8 mouse cellular contexts compared by ENCODE assay signal in genomic region chr19:5740320-5741317, GRCm38 (mm10). TPM values are rescaled to one million over a fixed set of nuclear protein-coding genes. Genes with fewer than 3 reads are reported as not detected.
A peak's percentile ranks its signal among the peaks of the same experiment; 100 is the strongest.
DNase-seq lines count a peak whose midpoint lies in the region; ATAC-seq and TF ChIP-seq lines count a peak whose summit lies in the region.

Gene Ltbp3 (plus strand): TSS chr19:5740904.

- DNase-seq in urinary bladder, adult 2 months (ENCODE audit: low spot score): no peak
- no peak for DNase-seq in urinary bladder, adult 18-20 months (ENCODE audit: low spot score in 2 of 2)
- DNase-seq in fibroblast of lung, adult 2 months (ENCODE audit: low read depth): peak; percentile 81
- DNase-seq in heart, postnatal 10 days: peak; percentile 87 to 90
- DNase-seq in large intestine, adult 2 months (ENCODE audit: low read depth, low spot score): no peak
- peak; percentile 93 for DNase-seq in lung, postnatal 0 days (ENCODE audit: low spot score)
- DNase-seq in frontal cortex, postnatal 25 days (ENCODE audit: low spot score in 2 of 2): no peak

- peak within 1 kb of the TSS; percentile 96 for H3K4me2 ChIP-seq in lung, postnatal 0 days (replicated peaks; ENCODE audit: low read depth, low read length)
- peak within 1 kb of the TSS; percentile 96 for H3K4me2 ChIP-seq in stomach, embryonic 16.5 days (ENCODE audit: low read depth, low read length)

- H3K4me3 ChIP-seq in lung, postnatal 0 days (ENCODE audit: low read depth, low read length): peak within 1 kb of the TSS; percentile 72
- H3K4me3 ChIP-seq in stomach, embryonic 16.5 days (replicated peaks; ENCODE audit: low read length): peak within 1 kb of the TSS; percentile 73

- TF ChIP-seq CTCF in lung, postnatal 0 days (IDR thresholded peaks at IDR 0.05): no peak

- 47% methylated on average over 14 of the region's 14 CpGs for whole genome bisulfite sequencing in large intestine, adult 2 months
- 15% methylated on average over 12 of the region's 14 CpGs for WGBS in lung, postnatal 0 days
- WGBS in stomach, embryonic 16.5 days: 34% methylated on average over 13 of the region's 14 CpGs

- peak within 1 kb of the TSS; percentile 89 for H3K27ac ChIP-seq in lung, postnatal 0 days (ENCODE audit: low read length)
- peak within 1 kb of the TSS; percentile 95 for H3K27ac ChIP-seq in stomach, embryonic 16.5 days (ENCODE audit: low read length)

- H3K9ac ChIP-seq in lung, postnatal 0 days (replicated peaks; ENCODE audit: low read depth): peak within 1 kb of the TSS; percentile 84
- peak within 1 kb of the TSS; percentile 95 for H3K9ac ChIP-seq in stomach, embryonic 16.5 days (ENCODE audit: low read length)

- peaks cover 26% of the 10 kb centered on the region for H3K4me1 ChIP-seq in lung, postnatal 0 days (ENCODE audit: insufficient read depth, low read depth, low read length)
- peaks cover 22% of the 10 kb centered on the region for H3K4me1 ChIP-seq in stomach, embryonic 16.5 days (ENCODE audit: control insufficient read depth, insufficient read depth, low read length)

- H3K27me3 ChIP-seq in lung, postnatal 0 days (replicated peaks; ENCODE audit: insufficient read depth, low read length): no peaks in the 10 kb centered on the region
- H3K27me3 ChIP-seq in stomach, embryonic 16.5 days (ENCODE audit: control insufficient read depth, insufficient read depth, low read length): peaks cover 4% of the 10 kb centered on the region; the same call in 1 of the 2 replicates

- intact Hi-C loops in heart, postnatal 10 days (cut with DNase I): no loop called here

- H3K9me3 ChIP-seq in lung, postnatal 0 days (ENCODE audit: low read length): no peaks in the 10 kb centered on the region
- H3K9me3 ChIP-seq in stomach, embryonic 16.5 days (replicated peaks; ENCODE audit: control insufficient read depth, low read length): no peaks in the 10 kb centered on the region

- ATAC-seq in lung, postnatal 0 days: peak; percentile 71
- peak; percentile 69 for ATAC-seq in stomach, embryonic 16.5 days (ENCODE audit: insufficient read depth, low FRiP score)

- no peaks in the 10 kb centered on the region for H3K36me3 ChIP-seq in lung, postnatal 0 days (ENCODE audit: insufficient read depth, low read length)
- no peaks in the 10 kb centered on the region for H3K36me3 ChIP-seq in stomach, embryonic 16.5 days (ENCODE audit: control insufficient read depth, insufficient read depth, low read length)

- TF ChIP-seq EP300 in lung, postnatal 0 days (IDR thresholded peaks at IDR 0.05): peak; percentile 72

RNA-seq across cellular contexts. Expression of gene Ltbp3, which starts in this region (rescaled TPM):
- 132 and 164 TPM in 2 replicates for polyA plus RNA-seq in urinary bladder, adult 2 months (2012; rRNA removed)
- 10 to 100 TPM; 77.0 to 79.2 TPM for total RNA-seq in heart, postnatal 10 days (2021)
- 18.4 and 19.9 TPM in 2 replicates for polyA plus RNA-seq in large intestine, adult 2 months (2012; rRNA removed)
- polyA plus RNA-seq in lung, postnatal 0 days (2015; fragmentation: Nextera tagmentation; extraction: Ambion mirVana): 51.9 and 59.6 TPM in 2 replicates
- polyA plus RNA-seq in stomach, embryonic 16.5 days (2015; fragmentation: Nextera tagmentation; extraction: Ambion mirVana): 22.8 and 24.6 TPM in 2 replicates

Comparison
In these comparisons a context has a peak if more than half of its experiments do, and no peak if none do; other contexts are left out.
1. DNase-seq: peak in fibroblast of lung, adult 2 months (single experiment), heart, postnatal 10 days (2 of 2) and lung, postnatal 0 days (single experiment); none in urinary bladder, adult 2 months (single experiment), urinary bladder, adult 18-20 months (0 of 2), large intestine, adult 2 months (single experiment) and frontal cortex, postnatal 25 days (0 of 2).